Comparison of ENCODE assay signal across 7 mouse cellular contexts in the genomic region with DNA sequence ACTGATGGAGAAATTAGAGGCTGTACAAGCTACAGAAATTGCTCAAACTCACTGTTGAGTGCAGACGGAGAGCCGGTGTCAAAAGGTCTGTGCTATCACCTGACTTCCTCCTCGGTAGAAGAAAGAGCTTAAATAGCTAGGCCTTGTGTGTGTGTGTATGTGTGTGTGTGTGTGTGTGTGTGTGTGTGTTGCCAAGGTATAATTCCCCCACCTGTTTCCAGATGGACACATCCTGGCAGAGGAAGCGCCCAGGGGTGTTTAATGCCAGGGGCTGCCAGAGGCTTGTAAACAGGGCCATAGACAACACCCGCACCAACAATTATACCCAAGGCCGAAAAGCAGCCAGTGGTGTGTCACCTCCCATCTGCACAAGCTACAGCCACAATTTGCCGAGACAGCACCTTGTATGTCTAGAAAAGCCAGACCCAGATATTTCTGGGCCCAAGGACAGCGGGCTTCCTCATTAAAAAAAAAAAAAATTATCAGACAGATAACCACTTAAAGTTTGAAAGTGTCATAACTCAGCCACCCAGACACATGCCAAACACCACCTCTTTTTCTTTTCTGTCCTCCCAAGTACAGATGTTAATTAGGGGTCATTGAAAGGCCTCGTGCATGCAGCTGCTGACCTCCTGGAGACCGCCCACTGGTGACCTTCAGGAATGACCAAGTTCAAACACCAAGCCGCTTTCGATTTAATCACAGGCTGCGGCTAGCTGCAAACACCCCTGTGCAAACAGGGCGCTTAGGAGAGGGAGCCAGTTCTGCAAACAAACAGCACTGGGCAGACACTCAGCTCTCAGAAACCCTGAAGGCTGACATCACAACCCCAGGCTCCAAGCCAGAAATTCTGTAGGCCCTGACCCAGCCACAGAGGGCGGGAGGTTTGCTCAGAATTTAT.
DNase-seq lines count a peak whose midpoint lies in the region; TF ChIP-seq lines count a peak whose summit lies in the region.

No protein-coding gene starts in this region.

- peak overlapping the region; percentile 92 for H3K27ac ChIP-seq in CH12.LX (ENCODE audit: insufficient read depth, low read depth)

- peak; percentile 33 for DNase-seq in CH12.LX (ENCODE audit: extremely low read depth)
- peak; percentile 86 to 95 for DNase-seq in adrenal gland, adult (ENCODE audit: inconsistent age in 2 of 2, low spot score in 1 of 2)
- DNase-seq in heart, adult 9 months (ENCODE audit: low spot score in 2 of 2) = peak; percentile 71 to 80
- DNase-seq in kidney, postnatal 14 days = peak; percentile 59
- DNase-seq in lung, postnatal 14 days = peak; percentile 78
- DNase-seq in natural killer cell, adult 2 months (ENCODE audit: low spot score in 2 of 2) = no peak
- no peak for DNase-seq in cerebellum, adult 11-12 months

- no peak for TF ChIP-seq RAD21 in CH12.LX (IDR thresholded peaks at IDR 0.05; ENCODE audit: low read depth, low read length)

- H3K4me1 ChIP-seq in CH12.LX (ENCODE audit: control insufficient read depth in 1 of 2, insufficient read depth in 2 of 2) = peaks cover 4 to 14% of the 10 kb centered on the region in 2 experiments

- TF ChIP-seq CTCF in CH12.LX (conservative IDR thresholded peaks at IDR 0.05 in 1 of 2, IDR thresholded peaks at IDR 0.05 in 1 of 2; ENCODE audit: low read depth in 2 of 2, low read length in 2 of 2) = no peak

- H3K4me3 ChIP-seq in CH12.LX (replicated peaks in 1 of 3; ENCODE audit: low read depth in 2 of 3, low read length in 2 of 3, poor library complexity in 1 of 3) = peak overlapping the region; percentile 49 to 64 (median 62)

- peak; percentile 44; the same call in 1 of the 2 replicates for TF ChIP-seq EP300 in CH12.LX (IDR thresholded peaks at IDR 0.05; ENCODE audit: low read length)

- TF ChIP-seq POLR2A in CH12.LX (IDR thresholded peaks at IDR 0.05; ENCODE audit: low read depth, low read length) = no peak

- dilution Hi-C loops in CH12.LX (cut with MboI; ENCODE audit: extremely low pct_ligation_motif_present, extremely low pct_unique_long_range_greater_than_20kb, low sequenced_read_pairs) = no loop called here

- peak overlapping the region; percentile 90 for H3K4me2 ChIP-seq in CH12.LX (ENCODE audit: insufficient read depth, low read depth, poor library complexity, severe bottlenecking)

- H3K79me2 ChIP-seq in CH12.LX (replicated peaks; ENCODE audit: control insufficient read depth, extremely low read depth, insufficient read depth, poor library complexity, severe bottlenecking) = no peaks in the 10 kb centered on the region

- in situ Hi-C loops in CH12.LX (cut with MboI; ENCODE audit: low pct_ligation_motif_present, low pct_unique_long_range_greater_than_20kb, low sequenced_read_pairs) = no loop called here

- peaks cover 21% of the 10 kb centered on the region for H3K9me3 ChIP-seq in CH12.LX (replicated peaks; ENCODE audit: low read length)

- H3K27me3 ChIP-seq in CH12.LX (replicated peaks) = no peaks in the 10 kb centered on the region

- peak overlapping the region; percentile 55 for H3K9ac ChIP-seq in CH12.LX (ENCODE audit: insufficient read depth, low read depth)

- H3K36me3 ChIP-seq in CH12.LX (replicated peaks in 1 of 2; ENCODE audit: control insufficient read depth in 1 of 2, insufficient read depth in 1 of 2, low read length in 1 of 2) = peaks cover 0 to 19% of the 10 kb centered on the region in 2 experiments

TF ChIP-seq in CH12.LX, 34 proteins besides CTCF, POLR2A, EP300 and RAD21:
- no peak for TF ChIP-seq USF1 (IDR thresholded peaks at IDR 0.05; ENCODE audit: low read depth, low read length)
- TF ChIP-seq ELF1 (IDR thresholded peaks at IDR 0.05; ENCODE audit: low read depth, low read length) = no peak
- peak; percentile 50; the same call in 1 of the 2 replicates for TF ChIP-seq ZNF384 (IDR thresholded peaks at IDR 0.05; ENCODE audit: low read depth, low read length)
- TF ChIP-seq IRF4 (IDR thresholded peaks at IDR 0.05; ENCODE audit: low read depth, low read length) = peak; percentile 56
- 0 out of 2 replicates have a peak, but pooled peaks have one; percentile 25 for TF ChIP-seq MAZ (IDR thresholded peaks at IDR 0.05; ENCODE audit: low read depth, low read length)
- TF ChIP-seq RCOR1 (conservative IDR thresholded peaks at IDR 0.05; ENCODE audit: low read depth, low read length) = no peak
- peak; percentile 61 for TF ChIP-seq BHLHE40 (IDR thresholded peaks at IDR 0.05; ENCODE audit: low read depth, low read length)
- TF ChIP-seq NELFE (IDR thresholded peaks at IDR 0.05; ENCODE audit: low read depth, low read length) = no peak
- TF ChIP-seq MYC (IDR thresholded peaks at IDR 0.05; ENCODE audit: low read depth, low read length) = no peak
- TF ChIP-seq MAX (IDR thresholded peaks at IDR 0.05; ENCODE audit: low read length) = peak; percentile 58; the same call in 1 of the 2 replicates
- no peak for TF ChIP-seq SIN3A (IDR thresholded peaks at IDR 0.05; ENCODE audit: low read length)
- no peak for TF ChIP-seq ZKSCAN1 (IDR thresholded peaks at IDR 0.05; ENCODE audit: borderline replicate concordance, low read depth, low read length)
- peak; percentile 56; the same call in 1 of the 2 replicates for TF ChIP-seq MXI1 (IDR thresholded peaks at IDR 0.05; ENCODE audit: low read depth, low read length)
- peak; percentile 65; the same call in 1 of the 2 replicates for TF ChIP-seq ETS1 (conservative IDR thresholded peaks at IDR 0.05; ENCODE audit: low read depth, low read length)
- TF ChIP-seq JUND (conservative IDR thresholded peaks at IDR 0.05; ENCODE audit: low read depth, low read length) = no peak
- no peak for TF ChIP-seq UBTF (IDR thresholded peaks at IDR 0.05; ENCODE audit: low read depth, low read length)
- TF ChIP-seq TBP (conservative IDR thresholded peaks at IDR 0.05; ENCODE audit: low read depth, low read length) = 0 out of 2 replicates have a peak, but pooled peaks have one; percentile 27
- 0 out of 2 replicates have a peak, but pooled peaks have one; percentile 33 for TF ChIP-seq TCF12 (IDR thresholded peaks at IDR 0.05; ENCODE audit: low read depth, low read length)
- TF ChIP-seq POLR2AphosphoS2 (IDR thresholded peaks at IDR 0.05; ENCODE audit: low read depth, low read length) = no peak
- peak; percentile 18; the same call in 1 of the 2 replicates for TF ChIP-seq MEF2A (IDR thresholded peaks at IDR 0.05; ENCODE audit: borderline replicate concordance, low read depth, low read length)
- TF ChIP-seq SMC3 (IDR thresholded peaks at IDR 0.05; ENCODE audit: low read depth, low read length) = no peak
- no peak for TF ChIP-seq USF2 (conservative IDR thresholded peaks at IDR 0.05; ENCODE audit: low read depth, low read length)
- TF ChIP-seq HCFC1 (IDR thresholded peaks at IDR 0.05; ENCODE audit: low read depth, low read length) = no peak
- no peak for TF ChIP-seq NRF1 (IDR thresholded peaks at IDR 0.05; ENCODE audit: low read depth, low read length)
- no peak for TF ChIP-seq PAX5 (IDR thresholded peaks at IDR 0.05; ENCODE audit: low read length)
- TF ChIP-seq ZMIZ1 (IDR thresholded peaks at IDR 0.05; ENCODE audit: low read depth, low read length) = no peak
- TF ChIP-seq MAFK (IDR thresholded peaks at IDR 0.05; ENCODE audit: insufficient replicate concordance, low read length) = no peak
- TF ChIP-seq CHD1 (IDR thresholded peaks at IDR 0.05; ENCODE audit: low read depth, low read length) = peak; percentile 35; the same call in 1 of the 2 replicates
- TF ChIP-seq CHD2 (IDR thresholded peaks at IDR 0.05; ENCODE audit: low read length) = 0 out of 2 replicates have a peak, but pooled peaks have one; percentile 46
- no peak for TF ChIP-seq E2F4 (IDR thresholded peaks at IDR 0.05; ENCODE audit: insufficient replicate concordance, low read depth, low read length)
- no peak for TF ChIP-seq JUN (IDR thresholded peaks at IDR 0.05; ENCODE audit: insufficient read depth, low read depth, low read length)
- no peak for TF ChIP-seq ZC3H11A (IDR thresholded peaks at IDR 0.05; ENCODE audit: low read depth, low read length)
- TF ChIP-seq KAT2A (IDR thresholded peaks at IDR 0.05; ENCODE audit: insufficient replicate concordance, low read length) = no peak
- TF ChIP-seq GABPA (IDR thresholded peaks at IDR 0.05; ENCODE audit: insufficient replicate concordance, low read depth, low read length) = no peak

Comparison
In these comparisons a context has a peak if more than half of its experiments do, and no peak if none do; other contexts are left out.
1. DNase-seq: peak in CH12.LX (single experiment), adrenal gland, adult (2 of 2), heart, adult 9 months (2 of 2), kidney, postnatal 14 days (single experiment) and lung, postnatal 14 days (single experiment); none in natural killer cell, adult 2 months (0 of 2) and cerebellum, adult 11-12 months (single experiment).